Mouse (Mus musculus): ENCODE data around the gene Ifitm7. TPM values are rescaled to one million over a fixed set of nuclear protein-coding genes. Genes with fewer than 3 reads are reported as not detected.
"Not testable (repeated sequence)": the region's sequence is repeated elsewhere in the genome, so short reads cannot be mapped to it uniquely, and the experiment has no call there.

The Ifitm7 gene
- polyA plus RNA-seq, 1 experiment from 2014 or later, result 0.22 TPM

DNA sequence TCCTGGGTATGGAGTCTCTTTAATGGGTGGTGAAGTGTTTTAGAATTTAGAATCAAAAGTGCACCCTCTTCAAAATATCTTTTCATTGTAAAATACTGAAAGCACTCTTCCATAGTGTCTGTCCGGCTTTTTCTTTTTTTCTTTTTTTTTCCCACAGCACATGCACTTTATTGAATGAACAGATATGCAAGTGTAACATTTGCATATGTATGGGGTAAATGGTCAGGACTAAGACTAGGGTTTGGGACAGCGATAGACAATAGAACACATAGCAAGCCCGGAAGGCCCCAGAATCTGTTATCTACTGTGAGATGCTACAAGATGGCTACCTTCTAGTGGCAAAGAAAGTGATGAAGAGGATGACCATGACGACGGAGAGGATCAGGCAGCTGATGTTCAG is 3.5 kb downstream of the Ifitm7 start:
- WGBS, result 94% methylated on average over 5 of the region's 5 CpGs
- Histone ChIP-seq H3K27me3 (ENCODE audit: insufficient read depth, low read length) (no peaks in the 10 kb centered on the region), H3K36me3 (ENCODE audit: insufficient read depth, low read length) (no peaks in the 10 kb centered on the region), H3K4me1 (replicated peaks; ENCODE audit: insufficient read depth, low read length) (no peaks in the 10 kb centered on the region), H3K9me3 (replicated peaks; ENCODE audit: low read length) (no peaks in the 10 kb centered on the region), H3K27ac (no peak overlapping the region), H3K4me2 (ENCODE audit: low read length) (no peak overlapping the region), H3K9ac (ENCODE audit: low read depth, low read length) (no peak overlapping the region), H3K4me3 (replicated peaks; ENCODE audit: low read depth, low read length) (no peak overlapping the region)
- no peak for ATAC-seq (replicated peaks; ENCODE audit: low FRiP score, low read depth)
- no peak for DNase-seq (ENCODE audit: low spot score)
- TF ChIP-seq CTCF (IDR thresholded peaks at IDR 0.05; ENCODE audit: low read depth), result no peak

DNA sequence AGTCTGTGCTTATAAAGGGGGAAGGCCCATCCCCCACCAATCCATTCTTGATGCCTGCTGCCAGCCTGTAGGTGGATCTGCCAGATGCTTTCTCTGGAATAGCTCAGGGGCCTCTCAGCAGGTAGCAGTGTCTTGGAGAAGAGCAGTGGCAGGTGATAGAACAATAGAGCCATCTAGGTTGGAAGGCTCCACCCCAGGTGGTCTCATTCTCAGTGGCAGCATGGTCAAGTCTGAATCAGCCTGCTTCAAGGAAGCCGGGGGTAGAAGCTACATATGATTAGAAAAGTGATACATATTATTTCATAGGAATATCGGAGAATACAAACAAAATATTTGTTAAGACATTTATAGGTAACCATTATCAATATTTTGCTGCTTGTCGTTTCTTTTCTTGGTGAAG is 5.0 kb downstream of the Ifitm7 start:
- not testable (repeated sequence) for H3K36me3 ChIP-seq (ENCODE audit: insufficient read depth, low read length); DNase-seq (ENCODE audit: low spot score); H3K9ac ChIP-seq (ENCODE audit: low read depth, low read length); H3K4me3 ChIP-seq (replicated peaks; ENCODE audit: low read depth, low read length); H3K27ac ChIP-seq; ATAC-seq (replicated peaks; ENCODE audit: low FRiP score, low read depth); H3K4me1 ChIP-seq (replicated peaks; ENCODE audit: insufficient read depth, low read length); H3K9me3 ChIP-seq (replicated peaks; ENCODE audit: low read length); H3K4me2 ChIP-seq (ENCODE audit: low read length); H3K27me3 ChIP-seq (ENCODE audit: insufficient read depth, low read length)
- WGBS, result 78% methylated on average over 3 of the region's 3 CpGs

DNA sequence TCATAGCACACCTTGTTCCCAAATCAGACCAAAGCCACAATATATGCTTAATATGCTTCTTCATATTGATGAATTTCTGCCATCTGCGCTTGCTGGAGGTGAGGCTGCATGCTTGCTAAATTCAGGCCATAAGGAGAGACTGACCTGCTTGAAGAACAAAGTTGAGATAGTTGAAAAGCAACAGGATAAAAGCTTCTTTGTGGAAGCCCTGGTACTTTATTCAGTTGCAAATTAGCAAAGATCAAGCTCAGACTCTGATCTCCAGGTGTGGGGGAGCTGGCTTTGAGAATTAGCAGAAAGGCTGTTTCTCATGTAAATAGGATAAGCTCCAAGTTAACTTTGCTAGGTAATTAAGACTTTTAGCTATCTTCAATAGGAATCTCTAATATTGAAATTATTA is 9.7 kb downstream of the Ifitm7 start:
- H3K9me3 ChIP-seq (replicated peaks; ENCODE audit: low read length); ATAC-seq (replicated peaks; ENCODE audit: low FRiP score, low read depth); H3K4me1 ChIP-seq (replicated peaks; ENCODE audit: insufficient read depth, low read length); H3K9ac ChIP-seq (ENCODE audit: low read depth, low read length); H3K4me3 ChIP-seq (replicated peaks; ENCODE audit: low read depth, low read length); H3K27ac ChIP-seq; H3K27me3 ChIP-seq (ENCODE audit: insufficient read depth, low read length); H3K4me2 ChIP-seq (ENCODE audit: low read length); DNase-seq (ENCODE audit: low spot score); H3K36me3 ChIP-seq (ENCODE audit: insufficient read depth, low read length): not testable (repeated sequence)
- WGBS, result 74% methylated on average over 1 of the region's 1 CpGs

DNA sequence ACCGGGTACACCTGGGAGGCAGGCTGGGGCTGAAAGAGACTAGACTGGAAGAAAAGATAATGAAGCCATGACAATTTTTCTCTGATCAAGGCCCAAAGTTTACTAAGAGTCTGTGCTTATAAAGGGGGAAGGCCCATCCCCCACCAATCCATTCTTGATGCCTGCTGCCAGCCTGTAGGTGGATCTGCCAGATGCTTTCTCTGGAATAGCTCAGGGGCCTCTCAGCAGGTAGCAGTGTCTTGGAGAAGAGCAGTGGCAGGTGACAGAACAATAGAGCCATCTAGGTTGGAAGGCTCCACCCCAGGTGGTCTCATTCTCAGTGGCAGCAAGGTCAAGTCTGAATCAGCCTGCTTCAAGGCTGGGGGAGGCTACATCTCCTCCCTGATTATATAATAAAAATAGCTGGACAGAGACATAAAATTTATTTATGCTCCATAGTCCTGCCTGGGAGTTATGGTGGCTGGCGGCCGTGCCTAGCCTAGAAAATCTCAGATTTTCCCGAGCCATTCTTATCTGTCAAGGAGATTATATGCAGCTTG is 10.3 kb downstream of the Ifitm7 start:
- ATAC-seq (replicated peaks; ENCODE audit: low FRiP score, low read depth); H3K27ac ChIP-seq; H3K4me1 ChIP-seq (replicated peaks; ENCODE audit: insufficient read depth, low read length); H3K4me2 ChIP-seq (ENCODE audit: low read length); DNase-seq (ENCODE audit: low spot score); H3K9ac ChIP-seq (ENCODE audit: low read depth, low read length); H3K9me3 ChIP-seq (replicated peaks; ENCODE audit: low read length); H3K27me3 ChIP-seq (ENCODE audit: insufficient read depth, low read length); H3K36me3 ChIP-seq (ENCODE audit: insufficient read depth, low read length); H3K4me3 ChIP-seq (replicated peaks; ENCODE audit: low read depth, low read length): not testable (repeated sequence)
- 62% methylated on average over 4 of the region's 4 CpGs for WGBS

DNA sequence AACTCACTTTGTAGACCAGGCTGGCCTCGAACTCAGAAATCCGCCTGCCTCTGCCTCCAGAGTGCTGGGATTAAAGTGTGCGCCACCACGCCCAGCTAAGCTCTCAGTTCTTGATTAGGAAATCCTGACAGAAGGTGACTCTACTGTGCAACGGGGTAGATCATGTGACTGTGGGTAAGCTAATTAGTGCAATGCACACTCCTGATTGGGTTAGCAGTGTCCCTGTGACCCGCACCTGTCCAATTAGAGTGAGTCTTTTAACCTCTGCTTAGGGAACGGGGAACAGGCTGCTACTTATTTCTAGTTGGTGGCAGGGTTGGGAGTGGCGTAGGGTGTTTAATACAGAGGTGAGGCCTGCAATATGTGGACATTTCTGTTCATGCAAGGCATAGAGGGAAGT is 14.6 kb downstream of the Ifitm7 start:
- 87% methylated on average over 8 of the region's 8 CpGs for WGBS
- ATAC-seq (replicated peaks; ENCODE audit: low FRiP score, low read depth) (no peak), DNase-seq (ENCODE audit: low spot score) (no peak)
- H3K9me3 ChIP-seq (replicated peaks; ENCODE audit: low read length), result no peaks in the 10 kb centered on the region
- H3K4me1 ChIP-seq (replicated peaks; ENCODE audit: insufficient read depth, low read length), result no peaks in the 10 kb centered on the region
- H3K36me3 ChIP-seq (ENCODE audit: insufficient read depth, low read length), result no peaks in the 10 kb centered on the region
- no peak overlapping the region for H3K4me3 ChIP-seq (replicated peaks; ENCODE audit: low read depth, low read length)
- no peaks in the 10 kb centered on the region for H3K27me3 ChIP-seq (ENCODE audit: insufficient read depth, low read length)
- H3K9ac ChIP-seq (ENCODE audit: low read depth, low read length), result no peak overlapping the region
- no peak overlapping the region for H3K4me2 ChIP-seq (ENCODE audit: low read length)
- no peak overlapping the region for H3K27ac ChIP-seq
- TF ChIP-seq CTCF (IDR thresholded peaks at IDR 0.05; ENCODE audit: low read depth), result no peak

DNA sequence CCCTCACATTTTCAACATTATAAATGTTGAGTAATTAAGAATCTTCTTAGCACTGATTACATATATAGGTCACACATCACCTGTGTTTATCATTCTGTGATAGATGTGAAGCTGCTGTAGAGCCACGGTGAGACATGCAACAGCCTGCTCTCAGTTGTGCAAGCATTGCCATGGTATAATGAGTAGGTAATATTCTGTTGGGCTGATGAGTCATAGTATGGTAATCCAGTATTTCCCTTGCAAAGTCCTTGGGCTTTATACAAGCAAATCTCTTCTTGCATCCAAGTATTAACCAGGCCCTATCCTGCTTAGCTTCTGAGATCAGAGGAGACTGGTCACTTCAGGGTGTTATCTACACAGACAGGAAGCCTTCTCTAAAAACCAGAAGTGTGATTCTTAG is 17.6 kb downstream of the Ifitm7 start:
- ATAC-seq (replicated peaks; ENCODE audit: low FRiP score, low read depth) (no peak), DNase-seq (ENCODE audit: low spot score) (no peak)
- Histone ChIP-seq H3K4me2 (ENCODE audit: low read length) (no peak overlapping the region), H3K27ac (no peak overlapping the region), H3K27me3 (ENCODE audit: insufficient read depth, low read length) (no peaks in the 10 kb centered on the region), H3K4me3 (replicated peaks; ENCODE audit: low read depth, low read length) (no peak overlapping the region), H3K9ac (ENCODE audit: low read depth, low read length) (no peak overlapping the region), H3K9me3 (replicated peaks; ENCODE audit: low read length) (no peaks in the 10 kb centered on the region), H3K36me3 (ENCODE audit: insufficient read depth, low read length) (no peaks in the 10 kb centered on the region), H3K4me1 (replicated peaks; ENCODE audit: insufficient read depth, low read length) (no peaks in the 10 kb centered on the region)
- TF ChIP-seq CTCF (IDR thresholded peaks at IDR 0.05; ENCODE audit: low read depth), result no peak
- WGBS, result 85% methylated on average over 1 of the region's 1 CpGs

DNA sequence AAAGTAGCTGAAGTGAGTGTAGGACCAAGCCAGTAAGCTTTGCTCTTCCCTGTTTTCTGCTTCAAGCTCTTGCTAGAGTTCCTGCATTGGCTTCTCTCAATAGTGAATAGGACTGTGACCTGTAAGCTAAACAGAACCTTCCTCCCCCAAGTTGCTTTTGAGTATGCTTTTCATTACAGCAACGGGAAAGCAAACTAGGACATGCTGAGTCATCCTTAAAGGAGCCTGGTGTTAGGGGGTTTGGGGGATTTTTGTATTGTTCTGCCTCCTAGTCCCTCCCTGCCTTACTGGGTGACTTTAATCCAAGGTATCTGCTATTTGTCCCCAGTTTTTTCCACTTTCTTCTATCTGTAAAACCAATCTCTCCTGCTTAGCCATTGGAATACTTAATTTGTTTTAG is 24.6 kb downstream of the Ifitm7 start:
- no peak for DNase-seq (ENCODE audit: low spot score)
- WGBS, result 24% methylated on average over 1 of the region's 1 CpGs
- no peak for ATAC-seq (replicated peaks; ENCODE audit: low FRiP score, low read depth)

More for the DNA sequence above, 24.6 kb downstream of the Ifitm7 start:
- no peak overlapping the region for H3K4me3 ChIP-seq (replicated peaks; ENCODE audit: low read depth, low read length)
- H3K27me3 ChIP-seq (ENCODE audit: insufficient read depth, low read length), result no peaks in the 10 kb centered on the region
- H3K4me1 ChIP-seq (replicated peaks; ENCODE audit: insufficient read depth, low read length), result no peaks in the 10 kb centered on the region
- no peak overlapping the region for H3K27ac ChIP-seq
- H3K36me3 ChIP-seq (ENCODE audit: insufficient read depth, low read length), result no peaks in the 10 kb centered on the region
- no peak overlapping the region for H3K4me2 ChIP-seq (ENCODE audit: low read length)
- no peak for TF ChIP-seq CTCF (IDR thresholded peaks at IDR 0.05; ENCODE audit: low read depth)
- H3K9me3 ChIP-seq (replicated peaks; ENCODE audit: low read length), result no peaks in the 10 kb centered on the region
- H3K9ac ChIP-seq (ENCODE audit: low read depth, low read length), result no peak overlapping the region

All from kidney, postnatal 0 days (tissue).